ENCODE assay signal across 20 mouse cellular contexts in genomic region chr4:102617774-102618173, GRCm38 (mm10).
DNase-seq lines count a peak whose midpoint lies in the region; ATAC-seq and TF ChIP-seq lines count a peak whose summit lies in the region.
"Had no signal": no experiment of that assay in that cellular context is flagged by ENCODE, and none has a peak within 500 bp of the region (broad histone marks: within the 10 kb centered on the region; RNA-seq: fewer than 3 reads in every experiment).

No protein-coding gene starts in this region.

- TF ChIP-seq CTCF in lung, embryonic 14.5 days (IDR thresholded peaks at IDR 0.05; ENCODE audit: low read depth), result no peak
- TF ChIP-seq CTCF in lung, adult 2 months (IDR thresholded peaks at IDR 0.05; ENCODE audit: insufficient read depth, low read length), result no peak

- TF ChIP-seq POLR2A in lung, adult 2 months (IDR thresholded peaks at IDR 0.05; ENCODE audit: borderline replicate concordance, extremely low read depth, low read depth, low read length), result no peak

- H3K4me1 ChIP-seq in heart, embryonic 13.5 days, result 0 out of 2 replicates have a peak, but pooled peaks cover 4% of the 10 kb centered on the region
- H3K4me1 ChIP-seq in lung, embryonic 14.5 days (ENCODE audit: insufficient read depth), result no peaks in the 10 kb centered on the region
- no peaks in the 10 kb centered on the region; the same call in 1 of the 2 replicates for H3K4me1 ChIP-seq in lung, adult 2 months (ENCODE audit: control insufficient read depth, insufficient read depth, low read length)
- H3K4me1 ChIP-seq in midbrain, embryonic 11.5 days (ENCODE audit: control insufficient read depth, insufficient read depth, low read length), result no peaks in the 10 kb centered on the region
- no peaks in the 10 kb centered on the region for H3K4me1 ChIP-seq in midbrain, embryonic 16.5 days (ENCODE audit: control insufficient read depth, insufficient read depth, low read length)
- H3K4me1 ChIP-seq: embryonic facial prominence, embryonic 10.5 days had no signal

- H3K27me3 ChIP-seq in heart, embryonic 13.5 days (replicated peaks), result no peaks in the 10 kb centered on the region
- no peaks in the 10 kb centered on the region for H3K27me3 ChIP-seq in lung, embryonic 14.5 days (ENCODE audit: insufficient read depth, low read length)
- H3K27me3 ChIP-seq in midbrain, embryonic 11.5 days (ENCODE audit: control insufficient read depth, insufficient read depth, low read length), result no peaks in the 10 kb centered on the region
- no peaks in the 10 kb centered on the region for H3K27me3 ChIP-seq in midbrain, embryonic 16.5 days (ENCODE audit: control insufficient read depth, insufficient read depth, low read depth, low read length)
- H3K27me3 ChIP-seq: forebrain, embryonic 13.5 days; hindbrain, embryonic 12.5 days had no signal

- 52% methylated on average over 4 of the region's 4 CpGs for WGBS in heart, embryonic 13.5 days
- WGBS in lung, embryonic 14.5 days, result 47% methylated on average over 4 of the region's 4 CpGs
- 44% methylated on average over 4 of the region's 4 CpGs for WGBS in lung, adult 2 months
- WGBS in midbrain, embryonic 11.5 days, result 75% methylated on average over 4 of the region's 4 CpGs
- WGBS in midbrain, embryonic 16.5 days, result 69% methylated on average over 4 of the region's 4 CpGs

- H3K27ac ChIP-seq in heart, embryonic 13.5 days (replicated peaks), result peak overlapping the region; percentile 20; the same call in 1 of the 2 replicates
- no peak overlapping the region for H3K27ac ChIP-seq in lung, embryonic 14.5 days (ENCODE audit: low read depth)
- H3K27ac ChIP-seq in midbrain, embryonic 11.5 days (ENCODE audit: low read depth, low read length), result no peak overlapping the region
- H3K27ac ChIP-seq in midbrain, embryonic 16.5 days (ENCODE audit: low read length), result no peak overlapping the region
- H3K27ac ChIP-seq: embryonic facial prominence, embryonic 10.5 days; forebrain, embryonic 13.5 days; hindbrain, embryonic 12.5 days had no signal

- H3K9ac ChIP-seq in heart, embryonic 13.5 days, result no peak overlapping the region
- H3K9ac ChIP-seq in lung, embryonic 14.5 days, result no peak overlapping the region
- no peak overlapping the region for H3K9ac ChIP-seq in midbrain, embryonic 11.5 days (ENCODE audit: low read length)
- H3K9ac ChIP-seq in midbrain, embryonic 16.5 days (ENCODE audit: low read depth, low read length), result no peak overlapping the region
- H3K9ac ChIP-seq: forebrain, embryonic 13.5 days; forebrain, postnatal 0 days; hindbrain, embryonic 12.5 days had no signal

- no peak overlapping the region for H3K4me3 ChIP-seq in heart, embryonic 13.5 days
- H3K4me3 ChIP-seq in lung, embryonic 14.5 days (ENCODE audit: low read depth, low read length), result no peak overlapping the region
- H3K4me3 ChIP-seq in lung, adult 2 months (replicated peaks; ENCODE audit: extremely low read depth, low read depth, low read length), result no peak overlapping the region
- H3K4me3 ChIP-seq in midbrain, embryonic 11.5 days (ENCODE audit: low read depth, low read length), result no peak overlapping the region
- H3K4me3 ChIP-seq in midbrain, embryonic 16.5 days (ENCODE audit: low read depth, low read length), result no peak overlapping the region
- H3K4me3 ChIP-seq: embryonic facial prominence, embryonic 10.5 days; forebrain, embryonic 13.5 days; hindbrain, embryonic 12.5 days had no signal

- H3K4me2 ChIP-seq in heart, embryonic 13.5 days, result no peak overlapping the region
- no peak overlapping the region for H3K4me2 ChIP-seq in lung, embryonic 14.5 days
- H3K4me2 ChIP-seq in midbrain, embryonic 11.5 days, result no peak overlapping the region
- no peak overlapping the region for H3K4me2 ChIP-seq in midbrain, embryonic 16.5 days (ENCODE audit: low read length)
- H3K4me2 ChIP-seq: forebrain, embryonic 13.5 days; heart, embryonic 11.5 days; hindbrain, embryonic 12.5 days had no signal

- no peak for ATAC-seq in heart, embryonic 13.5 days (ENCODE audit: extremely low read depth, insufficient number of reproducible peaks, low FRiP score, low TSS enrichment)
- no peak for ATAC-seq in lung, embryonic 14.5 days (ENCODE audit: insufficient read depth)
- ATAC-seq in midbrain, embryonic 11.5 days (ENCODE audit: low FRiP score), result no peak
- no peak for ATAC-seq in midbrain, embryonic 16.5 days
- ATAC-seq: forebrain, embryonic 13.5 days; forebrain, postnatal 0 days; hindbrain, embryonic 16.5 days had no signal

- DNase-seq in heart, adult 8-10 months (ENCODE audit: low spot score), result no peak
- DNase-seq in lung, embryonic 14.5 days, result peak; percentile 36
- DNase-seq in lung, adult 2 months, result no peak
- peak; percentile 64 for DNase-seq in midbrain, embryonic 11.5 days (ENCODE audit: low spot score, missing footprints)
- no peak for DNase-seq in adipocyte (ENCODE audit: low spot score)
- DNase-seq: adrenal gland, postnatal 14 days; cerebellum, adult 18-20 months; cerebellum, adult 9-11 months; cerebellum, postnatal 36 days; forebrain, postnatal 0 days; gastrocnemius, postnatal 14 days; heart, postnatal 10 days; heart, postnatal 4 days had no signal

- H3K36me3 ChIP-seq in heart, embryonic 13.5 days, result no peaks in the 10 kb centered on the region
- H3K36me3 ChIP-seq in lung, embryonic 14.5 days (ENCODE audit: insufficient read depth), result no peaks in the 10 kb centered on the region
- H3K36me3 ChIP-seq in midbrain, embryonic 11.5 days (ENCODE audit: control insufficient read depth, insufficient read depth, low read length), result no peaks in the 10 kb centered on the region
- H3K36me3 ChIP-seq in midbrain, embryonic 16.5 days (ENCODE audit: control insufficient read depth, insufficient read depth, low read length), result no peaks in the 10 kb centered on the region
- H3K36me3 ChIP-seq: embryonic facial prominence, embryonic 10.5 days; hindbrain, embryonic 12.5 days had no signal

- H3K9me3 ChIP-seq in heart, embryonic 13.5 days, result no peaks in the 10 kb centered on the region
- H3K9me3 ChIP-seq in lung, embryonic 14.5 days (ENCODE audit: low read depth, low read length), result no peaks in the 10 kb centered on the region
- H3K9me3 ChIP-seq in midbrain, embryonic 11.5 days (ENCODE audit: control insufficient read depth, low read length), result no peaks in the 10 kb centered on the region
- no peaks in the 10 kb centered on the region for H3K9me3 ChIP-seq in midbrain, embryonic 16.5 days (replicated peaks; ENCODE audit: control insufficient read depth, low read length, poor library complexity, severe bottlenecking)
- H3K9me3 ChIP-seq: embryonic facial prominence, embryonic 10.5 days; forebrain, embryonic 13.5 days; hindbrain, embryonic 12.5 days had no signal

Comparison
In these comparisons a context has a peak if more than half of its experiments do, and no peak if none do; other contexts are left out.
1. DNase-seq: peak in lung, embryonic 14.5 days (single experiment) and midbrain, embryonic 11.5 days (single experiment); none in heart, adult 8-10 months (single experiment), lung, adult 2 months (single experiment) and adipocyte (single experiment).